Mouse (Mus musculus): ENCODE measurements around the gene Gm12695. TPM values are rescaled to one million over a fixed set of nuclear protein-coding genes. Genes with fewer than 3 reads are reported as not detected.

Gene Gm12695
- polyA plus RNA-seq, 1 experiment, result not detected

DNA sequence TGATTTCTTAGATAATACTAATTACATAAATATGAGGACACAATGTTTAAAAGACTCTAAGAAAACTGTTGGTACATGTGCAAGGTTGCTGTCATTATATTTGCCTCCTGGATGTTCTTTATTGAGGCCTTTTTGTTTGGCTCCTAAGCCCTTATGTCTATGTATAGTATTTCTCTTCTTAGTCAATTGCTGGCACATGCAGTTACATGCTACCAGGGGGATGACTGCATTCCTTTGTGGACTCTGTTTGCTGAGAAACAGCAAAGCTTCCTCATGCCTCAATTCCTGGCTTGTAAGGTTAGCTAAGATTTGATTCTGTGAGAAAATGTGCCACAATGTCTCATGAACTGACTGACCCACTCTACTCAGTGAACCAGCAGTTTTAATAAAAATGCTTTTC lies 6.3 kb upstream of the Gm12695 start:
- no peak overlapping the region for H3ac ChIP-seq (ENCODE audit: control insufficient read depth, insufficient read length, low read depth)
- H3K79me2 ChIP-seq (ENCODE audit: control insufficient read depth, insufficient read depth), result no peaks in the 10 kb centered on the region
- no peaks in the 10 kb centered on the region for H3K79me3 ChIP-seq (ENCODE audit: low read depth)
- TF ChIP-seq MAX (IDR thresholded peaks at IDR 0.05) (no peak), CEBPB (IDR thresholded peaks at IDR 0.05; ENCODE audit: low read depth) (no peak), USF1 (IDR thresholded peaks at IDR 0.05; ENCODE audit: low read depth) (no peak), MYOG (IDR thresholded peaks at IDR 0.05; ENCODE audit: control insufficient read depth, extremely low read depth, insufficient read length) (no peak), MYOD1 (IDR thresholded peaks at IDR 0.05; ENCODE audit: control insufficient read depth, insufficient read length, low read depth) (no peak), FOSL1 (IDR thresholded peaks at IDR 0.05; ENCODE audit: insufficient read depth, low read length, poor library complexity, severe bottlenecking) (no peak), CTCF (IDR thresholded peaks at IDR 0.05; ENCODE audit: control insufficient read depth, insufficient read depth, insufficient read length) (no peak)
- H3K27me3 ChIP-seq (ENCODE audit: control insufficient read depth, insufficient read depth, insufficient read length), result no peaks in the 10 kb centered on the region
- no peak overlapping the region for H3K4me3 ChIP-seq (ENCODE audit: insufficient read depth, poor library complexity, severe bottlenecking)
- no peaks in the 10 kb centered on the region for H3K36me3 ChIP-seq (ENCODE audit: control insufficient read depth, insufficient read depth)

DNA sequence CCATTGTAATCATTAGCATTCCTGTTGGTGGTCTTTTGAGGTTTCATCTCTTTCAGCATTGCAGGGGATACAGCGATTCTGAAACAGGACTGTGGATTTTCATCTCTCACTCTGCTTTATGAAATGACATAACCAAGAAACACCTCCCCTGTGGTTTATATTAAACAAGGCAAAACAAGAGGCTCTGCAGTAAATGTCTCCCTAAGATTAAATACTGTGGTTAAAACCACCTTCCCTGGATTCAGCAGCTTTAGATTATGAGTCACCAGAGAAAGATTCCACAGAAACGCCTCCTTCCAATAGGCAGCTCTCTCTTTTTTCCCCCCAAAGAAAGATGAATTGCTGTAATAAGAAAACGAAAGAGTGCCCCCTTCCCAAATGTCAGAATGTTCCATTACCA lies 4.9 kb upstream of the Gm12695 start:
- H3K79me3 ChIP-seq (ENCODE audit: low read depth), result no peaks in the 10 kb centered on the region
- no peak overlapping the region for H3K4me3 ChIP-seq (ENCODE audit: insufficient read depth, poor library complexity, severe bottlenecking)
- H3K79me2 ChIP-seq (ENCODE audit: control insufficient read depth, insufficient read depth), result no peaks in the 10 kb centered on the region
- H3K27me3 ChIP-seq (ENCODE audit: control insufficient read depth, insufficient read depth, insufficient read length), result no peaks in the 10 kb centered on the region
- no peak for TF ChIP-seq MYOG (IDR thresholded peaks at IDR 0.05; ENCODE audit: control insufficient read depth, extremely low read depth, insufficient read length)
- TF ChIP-seq CEBPB (IDR thresholded peaks at IDR 0.05; ENCODE audit: low read depth), result no peak
- TF ChIP-seq MYOD1 (IDR thresholded peaks at IDR 0.05; ENCODE audit: control insufficient read depth, insufficient read length, low read depth), result no peak
- no peak for TF ChIP-seq USF1 (IDR thresholded peaks at IDR 0.05; ENCODE audit: low read depth)
- no peak for TF ChIP-seq MAX (IDR thresholded peaks at IDR 0.05)
- TF ChIP-seq FOSL1 (IDR thresholded peaks at IDR 0.05; ENCODE audit: insufficient read depth, low read length, poor library complexity, severe bottlenecking), result no peak
- H3ac ChIP-seq (ENCODE audit: control insufficient read depth, insufficient read length, low read depth), result no peak overlapping the region
- H3K36me3 ChIP-seq (ENCODE audit: control insufficient read depth, insufficient read depth), result no peaks in the 10 kb centered on the region

GRCm38 (mm10) chr4:96786610-96787009 lies 1.6 kb upstream of the Gm12695 start:
- no peak for TF ChIP-seq MYOD1 (IDR thresholded peaks at IDR 0.05; ENCODE audit: control insufficient read depth, insufficient read length, low read depth)
- TF ChIP-seq FOSL1 (IDR thresholded peaks at IDR 0.05; ENCODE audit: insufficient read depth, low read length, poor library complexity, severe bottlenecking), result no peak
- TF ChIP-seq MYOG (IDR thresholded peaks at IDR 0.05; ENCODE audit: control insufficient read depth, extremely low read depth, insufficient read length), result no peak
- TF ChIP-seq USF1 (IDR thresholded peaks at IDR 0.05; ENCODE audit: low read depth), result no peak
- TF ChIP-seq CTCF (IDR thresholded peaks at IDR 0.05; ENCODE audit: control insufficient read depth, insufficient read depth, insufficient read length), result no peak
- no peak for TF ChIP-seq CEBPB (IDR thresholded peaks at IDR 0.05; ENCODE audit: low read depth)
- TF ChIP-seq MAX (IDR thresholded peaks at IDR 0.05), result no peak
- Histone ChIP-seq H3K27me3 (ENCODE audit: control insufficient read depth, insufficient read depth, insufficient read length) (no peaks in the 10 kb centered on the region), H3ac (ENCODE audit: control insufficient read depth, insufficient read length, low read depth) (no peak overlapping the region), H3K79me3 (ENCODE audit: low read depth) (no peaks in the 10 kb centered on the region), H3K79me2 (ENCODE audit: control insufficient read depth, insufficient read depth) (no peaks in the 10 kb centered on the region), H3K4me3 (ENCODE audit: insufficient read depth, poor library complexity, severe bottlenecking) (no peak overlapping the region), H3K36me3 (ENCODE audit: control insufficient read depth, insufficient read depth) (no peaks in the 10 kb centered on the region)

DNA sequence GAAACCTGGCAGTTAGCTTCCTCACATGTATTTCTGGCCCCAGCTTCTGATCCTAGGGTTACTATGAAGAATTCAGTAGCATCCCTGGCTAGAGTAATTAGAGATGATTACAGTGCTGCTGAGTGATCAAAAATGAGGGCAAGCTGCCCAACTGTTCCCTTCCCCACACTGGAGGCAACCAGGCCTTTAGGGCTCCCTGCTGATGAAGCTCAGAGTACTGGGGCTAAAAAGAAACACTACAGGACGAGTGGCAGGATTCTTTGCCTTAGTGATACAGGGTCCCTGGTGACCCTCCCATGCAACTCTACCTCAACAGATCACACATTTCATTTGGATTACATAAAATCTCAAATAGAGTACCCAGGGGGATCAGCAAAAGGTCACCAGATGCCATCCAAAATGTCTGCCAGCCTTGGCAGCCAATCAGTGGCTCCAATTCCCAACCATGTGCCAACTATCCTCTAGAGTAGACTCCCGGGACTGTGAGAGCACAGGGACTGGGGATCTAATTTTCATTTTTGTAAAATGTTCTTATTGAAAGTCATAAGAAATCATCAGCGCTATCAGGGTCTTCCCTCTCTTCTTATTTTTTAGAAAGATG lies 11.9 kb downstream of the Gm12695 start:
- H3K27me3 ChIP-seq (ENCODE audit: control insufficient read depth, insufficient read depth, insufficient read length), result no peaks in the 10 kb centered on the region
- H3ac ChIP-seq (ENCODE audit: control insufficient read depth, insufficient read length, low read depth), result no peak overlapping the region
- no peak overlapping the region for H3K4me3 ChIP-seq (ENCODE audit: insufficient read depth, poor library complexity, severe bottlenecking)
- no peaks in the 10 kb centered on the region for H3K79me3 ChIP-seq (ENCODE audit: low read depth)
- no peaks in the 10 kb centered on the region for H3K79me2 ChIP-seq (ENCODE audit: control insufficient read depth, insufficient read depth)
- no peak for TF ChIP-seq CTCF (IDR thresholded peaks at IDR 0.05; ENCODE audit: control insufficient read depth, insufficient read depth, insufficient read length)
- no peak for TF ChIP-seq USF1 (IDR thresholded peaks at IDR 0.05; ENCODE audit: low read depth)
- TF ChIP-seq CEBPB (IDR thresholded peaks at IDR 0.05; ENCODE audit: low read depth), result no peak
- TF ChIP-seq MYOG (IDR thresholded peaks at IDR 0.05; ENCODE audit: control insufficient read depth, extremely low read depth, insufficient read length), result no peak
- TF ChIP-seq FOSL1 (IDR thresholded peaks at IDR 0.05; ENCODE audit: insufficient read depth, low read length, poor library complexity, severe bottlenecking), result no peak
- TF ChIP-seq MAX (IDR thresholded peaks at IDR 0.05), result no peak
- no peak for TF ChIP-seq MYOD1 (IDR thresholded peaks at IDR 0.05; ENCODE audit: control insufficient read depth, insufficient read length, low read depth)
- H3K36me3 ChIP-seq (ENCODE audit: control insufficient read depth, insufficient read depth), result no peaks in the 10 kb centered on the region

GRCm38 (mm10) chr4:96766396-96766998 lies 18.5 kb downstream of the Gm12695 start:
- H3K79me3 ChIP-seq (ENCODE audit: low read depth), result no peaks in the 10 kb centered on the region
- H3ac ChIP-seq (ENCODE audit: control insufficient read depth, insufficient read length, low read depth), result no peak overlapping the region
- no peak overlapping the region for H3K4me3 ChIP-seq (ENCODE audit: insufficient read depth, poor library complexity, severe bottlenecking)
- no peaks in the 10 kb centered on the region for H3K79me2 ChIP-seq (ENCODE audit: control insufficient read depth, insufficient read depth)
- TF ChIP-seq CEBPB (IDR thresholded peaks at IDR 0.05; ENCODE audit: low read depth), result no peak
- TF ChIP-seq CTCF (IDR thresholded peaks at IDR 0.05; ENCODE audit: control insufficient read depth, insufficient read depth, insufficient read length), result no peak
- TF ChIP-seq MYOG (IDR thresholded peaks at IDR 0.05; ENCODE audit: control insufficient read depth, extremely low read depth, insufficient read length), result no peak
- no peak for TF ChIP-seq MYOD1 (IDR thresholded peaks at IDR 0.05; ENCODE audit: control insufficient read depth, insufficient read length, low read depth)
- TF ChIP-seq MAX (IDR thresholded peaks at IDR 0.05), result no peak
- no peak for TF ChIP-seq FOSL1 (IDR thresholded peaks at IDR 0.05; ENCODE audit: insufficient read depth, low read length, poor library complexity, severe bottlenecking)
- no peak for TF ChIP-seq USF1 (IDR thresholded peaks at IDR 0.05; ENCODE audit: low read depth)
- H3K36me3 ChIP-seq (ENCODE audit: control insufficient read depth, insufficient read depth), result no peaks in the 10 kb centered on the region
- H3K27me3 ChIP-seq (ENCODE audit: control insufficient read depth, insufficient read depth, insufficient read length), result no peaks in the 10 kb centered on the region
